Mouse (Mus musculus) lung, embryonic 16.5 days (tissue): ENCODE results near the gene C5ar1. TPM values are rescaled to one million over a fixed set of nuclear protein-coding genes. Genes with fewer than 3 reads are reported as not detected.
A peak's percentile ranks its signal among the peaks of the same experiment; 100 is the strongest.
"Not testable (repeated sequence)": the region's sequence is repeated elsewhere in the genome, so short reads cannot be mapped to it uniquely, and the experiment has no call there.

ENCODE experiments used
- ATAC-seq: fragments of 200-750 bp; cut with Nextera tagmentation; 2 replicates; pipeline ENCODE4 v1.8.0; 2017; ENCODE audit warnings: low read depth, mild to moderate bottlenecking, moderate library complexity
- H3K27ac ChIP-seq: fragments of 300-500 bp; sonication (generic); 2 replicates; pipeline ENCODE4 v1.5.1; 2014; ENCODE audit warnings: mild to moderate bottlenecking, control low read depth, low read length
- H3K27me3 ChIP-seq: fragments of 300-500 bp; sonication (generic); 2 replicates; pipeline ENCODE4 v1.6.1; 2014; ENCODE audit warnings: low read depth, low read length, mixed read lengths; ENCODE audit not compliant: control insufficient read depth, insufficient read depth
- H3K36me3 ChIP-seq: fragments of 300-500 bp; sonication (generic); 2 replicates; pipeline ENCODE4 v1.6.1; 2014; ENCODE audit warnings: low read length; ENCODE audit not compliant: control insufficient read depth, insufficient read depth
- H3K4me1 ChIP-seq: fragments of 300-500 bp; sonication (generic); replicated peaks from 2 replicates; pipeline ENCODE4 v1.6.1; 2014; ENCODE audit warnings: low read length, mixed read lengths; ENCODE audit not compliant: control insufficient read depth, insufficient read depth
- H3K4me2 ChIP-seq: fragments of 300-500 bp; sonication (generic); 2 replicates; pipeline ENCODE4 v1.6.1; 2014; ENCODE audit warnings: low read depth, low read length, control low read depth
- H3K4me3 ChIP-seq: fragments of 300-500 bp; sonication (generic); 2 replicates; pipeline ENCODE4 v1.5.1; 2014; ENCODE audit warnings: mild to moderate bottlenecking, low read length, control low read depth
- H3K9ac ChIP-seq: fragments of 300-500 bp; sonication (generic); 2 replicates; pipeline ENCODE4 v1.6.1; 2014; ENCODE audit warnings: low read length, control low read depth
- H3K9me3 ChIP-seq: fragments of 300-500 bp; sonication (generic); 2 replicates; pipeline ENCODE4 v1.6.1; 2016; ENCODE audit warnings: low read length; ENCODE audit not compliant: control insufficient read depth
- WGBS: fragments of 180-500 bp; shearing (Covaris S2); extraction: QIAGEN DNeasy Blood & Tissue Kit; methylation state at CpG from one replicate; pipeline ENCODE4 v1.1.7; 2014; 5-methylcytosine and 5-hydroxymethylcytosine counted together
- polyA plus RNA-seq: library from polyadenylated mRNA; unstranded; fragments of >200 nt; fragmentation: Nextera tagmentation; extraction: Ambion mirVana; gene quantifications from 2 replicates; pipeline ENCODE4 v1.2.1, GENCODE M21; 2015

C5ar1 gene
- polyA plus RNA-seq, 1 experiment from 2014 or later = 3.4 TPM

DNA sequence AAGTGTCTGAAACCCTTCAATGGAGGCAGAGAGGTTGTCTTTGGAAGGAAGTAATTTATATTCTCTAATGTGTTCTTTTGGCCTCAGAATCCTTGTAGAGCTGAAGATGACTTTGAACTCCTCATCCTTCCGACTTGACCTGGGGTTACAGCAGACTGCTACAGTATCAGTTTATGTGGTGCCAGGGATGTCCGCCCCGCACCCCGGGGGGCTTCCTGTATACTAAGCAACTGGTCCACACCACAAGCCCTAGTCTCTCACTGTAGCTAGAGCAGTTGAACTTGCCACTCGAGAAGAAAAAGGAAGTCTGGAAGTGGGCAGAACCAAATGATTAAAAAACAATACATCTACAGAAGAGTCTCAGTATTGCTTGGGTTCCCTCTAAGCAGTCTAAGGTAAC, 4.5 kb upstream of the C5ar1 start:
- H3K27me3 ChIP-seq = no peaks in the 10 kb centered on the region
- no peak overlapping the region for H3K9ac ChIP-seq
- no peaks in the 10 kb centered on the region for H3K4me1 ChIP-seq
- 78% methylated on average over 5 of the region's 5 CpGs for WGBS
- ATAC-seq = no peak
- H3K27ac ChIP-seq = no peak overlapping the region
- H3K9me3 ChIP-seq = peaks cover 2% of the 10 kb centered on the region; the same call in 1 of the 2 replicates
- H3K4me3 ChIP-seq = no peak overlapping the region
- H3K4me2 ChIP-seq = no peak overlapping the region
- H3K36me3 ChIP-seq = no peaks in the 10 kb centered on the region

DNA sequence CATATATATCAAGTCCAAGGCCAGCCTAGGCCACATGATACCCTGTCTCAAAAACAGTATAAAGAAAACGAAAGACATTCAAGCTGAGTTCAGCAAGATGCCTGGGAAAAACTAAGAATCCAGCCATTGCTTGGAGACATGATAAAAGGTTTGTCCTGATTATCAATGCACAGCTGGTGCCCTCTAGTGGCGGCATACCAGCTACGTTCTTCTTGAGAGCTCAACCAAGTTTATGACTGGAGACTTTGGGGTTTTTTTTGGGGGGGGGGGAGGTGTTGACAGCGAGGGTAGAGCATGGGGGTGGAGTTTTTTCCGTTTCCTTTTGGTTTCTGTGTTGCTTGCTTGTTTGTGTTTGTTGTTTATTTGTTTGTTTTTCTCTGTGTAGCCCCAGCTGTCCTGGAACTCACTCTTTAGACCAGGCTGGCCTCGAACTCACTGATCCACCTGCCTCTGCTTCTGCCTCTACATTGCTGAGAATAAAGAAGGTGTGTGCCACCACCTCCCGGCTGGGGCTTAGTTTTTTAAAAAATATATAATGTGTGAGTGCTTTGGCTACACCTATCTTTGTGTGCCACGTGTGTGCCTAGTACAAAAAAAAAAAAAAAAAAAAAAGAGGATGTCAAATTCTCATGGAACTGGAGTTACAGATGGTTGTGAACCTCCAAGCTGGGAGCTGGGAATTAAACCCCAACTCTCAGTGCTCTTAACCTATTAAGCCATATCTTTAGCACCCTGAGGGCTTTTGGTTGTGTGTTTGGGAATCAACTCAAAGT, 3.9 kb upstream of the C5ar1 start:
- H3K9me3 ChIP-seq = peaks cover 2% of the 10 kb centered on the region; the same call in 1 of the 2 replicates
- no peaks in the 10 kb centered on the region for H3K36me3 ChIP-seq
- no peaks in the 10 kb centered on the region for H3K27me3 ChIP-seq
- no peak overlapping the region for H3K27ac ChIP-seq
- WGBS = 26% methylated on average over 8 of the region's 8 CpGs
- H3K4me2 ChIP-seq = no peak overlapping the region
- no peak for ATAC-seq
- H3K4me1 ChIP-seq = no peaks in the 10 kb centered on the region
- no peak overlapping the region for H3K4me3 ChIP-seq
- no peak overlapping the region for H3K9ac ChIP-seq

DNA sequence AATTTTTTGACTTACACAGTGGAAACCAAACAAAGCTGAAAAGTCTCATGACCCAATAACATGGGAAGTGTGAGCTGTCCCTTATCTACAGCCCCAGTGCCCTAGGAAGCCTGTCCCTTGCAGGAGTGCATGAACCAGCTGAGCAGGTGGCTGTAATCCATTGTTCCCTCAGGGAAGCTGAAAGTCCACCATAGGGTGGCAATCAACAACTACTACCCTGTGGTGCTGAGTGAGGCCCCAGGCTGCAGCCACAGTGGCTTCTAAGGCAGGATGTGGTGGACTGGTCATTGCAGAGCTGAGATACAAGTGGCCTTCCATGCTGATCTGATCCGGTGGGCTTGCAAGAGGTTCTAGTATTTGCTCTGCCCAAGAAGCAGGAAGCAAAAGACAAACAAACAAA, 1.8 kb upstream of the C5ar1 start:
- Histone ChIP-seq H3K27ac (no peak overlapping the region), H3K36me3 (no peaks in the 10 kb centered on the region), H3K4me3 (no peak overlapping the region), H3K4me2 (no peak overlapping the region), H3K4me1 (no peaks in the 10 kb centered on the region), H3K27me3 (no peaks in the 10 kb centered on the region), H3K9ac (no peak overlapping the region), H3K9me3 (peaks cover 2% of the 10 kb centered on the region; the same call in 1 of the 2 replicates)
- 55% methylated on average over 1 of the region's 1 CpGs for WGBS
- ATAC-seq = no peak

DNA sequence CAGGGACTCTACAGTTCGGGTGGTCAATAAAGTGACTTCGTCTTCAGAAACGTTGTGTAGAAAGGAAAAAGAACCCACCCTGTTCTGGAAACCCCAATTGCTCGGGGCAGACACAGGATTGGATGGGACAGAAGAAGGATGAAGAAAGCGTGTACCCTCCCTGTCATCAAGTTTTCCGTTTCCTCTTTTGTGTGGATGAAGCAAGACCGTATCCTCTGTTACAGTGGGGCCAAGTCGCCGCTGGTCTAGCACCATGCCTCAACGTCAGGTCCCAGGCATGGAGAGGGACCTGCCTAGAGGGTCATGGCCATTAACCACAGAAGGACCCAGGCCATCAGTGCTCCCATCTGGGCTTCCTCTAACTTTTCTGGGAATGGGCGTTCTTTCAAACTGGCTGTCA, 1.5 kb downstream of the C5ar1 start:
- Histone ChIP-seq H3K27me3 (no peaks in the 10 kb centered on the region), H3K9ac (no peak overlapping the region), H3K27ac (no peak overlapping the region), H3K4me3 (no peak overlapping the region), H3K9me3 (no peaks in the 10 kb centered on the region), H3K4me2 (no peak overlapping the region), H3K36me3 (no peaks in the 10 kb centered on the region), H3K4me1 (no peaks in the 10 kb centered on the region)
- ATAC-seq = no peak
- 88% methylated on average over 11 of the region's 11 CpGs for WGBS

DNA sequence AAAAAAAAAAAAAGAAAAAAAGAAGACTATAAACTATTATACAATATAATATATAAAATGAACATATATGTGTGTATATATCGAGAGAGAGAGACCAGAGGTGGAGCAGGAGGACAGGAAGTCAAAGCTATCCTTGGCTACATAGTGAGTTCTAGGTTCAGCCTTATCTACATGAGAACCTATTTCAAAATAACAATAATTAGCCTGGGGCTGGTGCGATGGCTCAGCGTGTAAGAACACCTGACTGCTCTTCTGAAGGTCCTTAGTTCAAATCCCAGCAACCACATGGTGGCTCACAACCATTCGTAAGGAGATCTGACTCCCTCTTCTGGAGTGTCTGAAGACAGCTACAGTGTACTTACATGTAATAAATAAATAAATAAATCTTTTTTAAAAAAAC, 3.4 kb downstream of the C5ar1 start:
- not testable (repeated sequence) for H3K36me3 ChIP-seq, H3K4me2 ChIP-seq, H3K27ac ChIP-seq, H3K9me3 ChIP-seq, H3K27me3 ChIP-seq, H3K4me1 ChIP-seq, H3K4me3 ChIP-seq, ATAC-seq, H3K9ac ChIP-seq
- 85% methylated on average over 4 of the region's 4 CpGs for WGBS

DNA sequence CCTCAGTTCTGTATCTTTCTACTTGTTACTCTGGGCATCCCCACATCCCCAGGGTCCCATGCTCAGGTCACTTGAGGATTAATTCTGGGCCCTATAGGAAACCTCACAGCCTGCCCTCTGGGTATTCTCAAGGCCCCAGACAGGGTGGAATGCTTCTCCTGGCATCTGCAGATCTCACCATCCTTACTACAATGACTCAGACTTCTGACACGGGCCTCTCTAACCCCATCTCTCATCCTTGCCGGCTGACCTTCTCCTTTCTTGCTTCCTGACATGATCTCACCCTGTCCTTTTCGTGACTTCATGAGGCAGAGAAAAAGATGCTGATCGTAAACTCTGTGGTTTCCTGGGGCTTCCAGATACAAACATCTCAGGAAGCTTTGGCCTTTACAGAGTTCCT, 5.1 kb downstream of the C5ar1 start:
- WGBS = 36% methylated on average over 4 of the region's 4 CpGs
- no peaks in the 10 kb centered on the region for H3K36me3 ChIP-seq
- H3K27ac ChIP-seq = no peak overlapping the region
- H3K27me3 ChIP-seq = no peaks in the 10 kb centered on the region
- H3K4me1 ChIP-seq = no peaks in the 10 kb centered on the region
- H3K4me2 ChIP-seq = no peak overlapping the region
- ATAC-seq = no peak
- no peak overlapping the region for H3K4me3 ChIP-seq
- H3K9ac ChIP-seq = no peak overlapping the region
- H3K9me3 ChIP-seq = no peaks in the 10 kb centered on the region

DNA sequence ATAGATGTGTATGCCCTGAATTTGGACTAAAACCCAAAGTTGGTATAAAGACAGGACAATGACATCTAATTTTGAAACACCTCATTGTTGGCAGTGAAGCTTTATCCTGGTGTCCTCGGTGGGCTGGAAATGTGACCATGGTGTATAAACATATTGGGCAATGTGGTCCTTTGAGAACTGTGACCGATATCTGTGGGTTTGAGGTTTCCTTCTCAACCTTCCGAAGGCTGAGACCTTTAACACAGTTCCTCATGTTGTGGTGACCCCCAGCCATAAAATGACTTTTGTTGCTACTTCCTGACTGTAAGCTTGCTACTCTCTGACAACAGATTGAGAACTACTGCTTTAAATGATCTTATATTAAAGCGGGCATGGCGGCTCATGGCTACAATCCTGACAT, 8.7 kb downstream of the C5ar1 start:
- no peaks in the 10 kb centered on the region for H3K9me3 ChIP-seq
- WGBS = 79% methylated on average over 5 of the region's 5 CpGs
- no peak overlapping the region for H3K9ac ChIP-seq
- no peak overlapping the region for H3K4me2 ChIP-seq
- H3K36me3 ChIP-seq = no peaks in the 10 kb centered on the region
- no peak overlapping the region for H3K27ac ChIP-seq
- H3K4me3 ChIP-seq = no peak overlapping the region
- ATAC-seq = no peak
- H3K27me3 ChIP-seq = no peaks in the 10 kb centered on the region
- no peaks in the 10 kb centered on the region for H3K4me1 ChIP-seq

DNA sequence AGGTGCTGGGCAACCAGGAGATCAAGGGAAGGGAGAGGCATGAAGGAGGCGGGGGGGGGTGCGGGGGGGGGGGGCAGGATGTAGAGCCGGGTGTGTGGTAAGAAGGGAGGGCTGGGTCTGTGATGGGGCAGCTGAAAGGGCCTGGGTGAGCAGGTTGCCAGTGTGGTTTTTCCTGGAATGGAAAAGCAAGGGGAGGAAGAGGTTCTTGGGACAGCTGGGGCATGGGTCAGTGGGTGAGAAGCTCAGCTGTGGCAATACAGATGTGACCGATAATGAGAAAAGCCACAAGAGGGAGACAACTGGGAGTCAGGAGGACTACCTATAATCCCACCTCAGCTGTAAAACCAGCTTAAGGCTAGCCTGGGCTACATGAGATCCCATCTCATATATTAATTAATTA, 13.4 kb downstream of the C5ar1 start:
- no peak overlapping the region for H3K27ac ChIP-seq
- no peaks in the 10 kb centered on the region for H3K36me3 ChIP-seq
- no peak overlapping the region for H3K4me3 ChIP-seq
- H3K9me3 ChIP-seq = no peaks in the 10 kb centered on the region
- no peak overlapping the region for H3K9ac ChIP-seq
- WGBS = 64% methylated on average over 1 of the region's 4 CpGs
- 0 out of 2 replicates have a peak, but pooled peaks cover 2% of the 10 kb centered on the region for H3K4me1 ChIP-seq
- no peak for ATAC-seq
- H3K4me2 ChIP-seq = no peak overlapping the region
- H3K27me3 ChIP-seq = no peaks in the 10 kb centered on the region

DNA sequence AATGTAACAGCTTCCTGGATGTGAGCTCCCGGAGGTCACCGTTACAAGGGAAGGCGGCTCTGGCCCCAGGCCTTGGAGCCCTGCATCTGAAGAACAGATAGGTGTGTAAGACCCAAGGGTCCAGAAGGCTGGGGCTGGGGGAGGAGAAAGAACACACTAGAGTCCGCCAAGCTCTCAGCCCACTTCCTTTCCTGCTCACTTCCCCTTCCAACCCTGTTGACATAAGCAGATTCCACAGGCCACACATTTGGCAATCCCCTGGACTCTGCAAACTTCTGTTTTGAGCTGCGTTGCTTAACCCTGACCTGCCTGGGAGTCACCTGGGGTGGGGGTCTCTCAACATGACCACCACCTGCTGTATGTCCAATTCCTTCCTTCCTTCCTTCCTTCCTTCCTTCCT, 15.3 kb downstream of the C5ar1 start, which contains the start of gene C5ar2:
Gene C5ar2 (minus strand): TSS at position 88 of the 400 bp plus-strand sequence.
- Histone ChIP-seq H3K27ac (no peak within 1 kb of the TSS), H3K9me3 (no peaks in the 10 kb centered on the region), H3K4me2 (no peak within 1 kb of the TSS), H3K4me1 (0 out of 2 replicates have a peak, but pooled peaks cover 2% of the 10 kb centered on the region), H3K36me3 (no peaks in the 10 kb centered on the region), H3K27me3 (no peaks in the 10 kb centered on the region), H3K4me3 (no peak within 1 kb of the TSS), H3K9ac (no peak within 1 kb of the TSS)
- 43% methylated on average over 5 of the region's 5 CpGs for WGBS
- peak; percentile 66 for ATAC-seq
